Mouse (Mus musculus) limb, embryonic 13.5 days (tissue): ENCODE results near the gene Duoxa1. TPM values are rescaled to one million over a fixed set of nuclear protein-coding genes. Genes with fewer than 3 reads are reported as not detected.

Experiments
- ATAC-seq: fragments of 200-750 bp; cut with Nextera tagmentation; 2 replicates; pipeline ENCODE4 v1.8.0; 2017; ENCODE audit warnings: low read depth, moderate number of reproducible peaks, moderate TSS enrichment; ENCODE audit not compliant: low FRiP score
- H3K27ac ChIP-seq: fragments of 300-500 bp; sonication (generic); 2 replicates; pipeline ENCODE4 v1.5.1; 2015; ENCODE audit warnings: inconsistent platforms, mild to moderate bottlenecking, moderate library complexity
- H3K27me3 ChIP-seq: fragments of 300-500 bp; sonication (generic); 2 replicates; pipeline ENCODE4 v1.6.1; 2015; ENCODE audit warnings: mild to moderate bottlenecking, inconsistent platforms
- H3K36me3 ChIP-seq: fragments of 300-500 bp; sonication (generic); 2 replicates; pipeline ENCODE4 v1.6.1; 2015; ENCODE audit warnings: inconsistent platforms, mild to moderate bottlenecking, moderate library complexity
- H3K4me1 ChIP-seq: fragments of 300-500 bp; sonication (generic); 2 replicates; pipeline ENCODE4 v1.6.1; 2015; ENCODE audit warnings: inconsistent platforms
- H3K4me2 ChIP-seq: fragments of 300-500 bp; sonication (generic); replicated peaks from 2 replicates; pipeline ENCODE4 v1.6.1; 2015; ENCODE audit warnings: inconsistent platforms, mild to moderate bottlenecking, moderate library complexity
- H3K4me3 ChIP-seq: fragments of 300-500 bp; sonication (generic); 2 replicates; pipeline ENCODE4 v1.5.1; 2015; ENCODE audit warnings: moderate library complexity, mild to moderate bottlenecking, inconsistent platforms
- H3K9ac ChIP-seq: fragments of 300-500 bp; sonication (generic); 2 replicates; pipeline ENCODE4 v1.6.1; 2015; ENCODE audit warnings: mild to moderate bottlenecking, inconsistent platforms
- H3K9me3 ChIP-seq: fragments of 300-500 bp; sonication (generic); 2 replicates; pipeline ENCODE4 v1.6.1; 2016; ENCODE audit warnings: inconsistent platforms
- WGBS: fragments of 180-500 bp; shearing (Covaris S2); methylation state at CpG from one replicate; pipeline ENCODE4 v1.1.7; 2015; 5-methylcytosine and 5-hydroxymethylcytosine counted together
- polyA plus RNA-seq: library from polyadenylated mRNA; unstranded; fragments of >200 nt; fragmentation: Nextera tagmentation; extraction: Ambion mirVana; gene quantifications from 2 replicates; pipeline ENCODE4 v1.2.1, GENCODE M21; 2015

Gene Duoxa1
- polyA plus RNA-seq, 1 experiment from 2014 or later = 3.5 TPM

DNA sequence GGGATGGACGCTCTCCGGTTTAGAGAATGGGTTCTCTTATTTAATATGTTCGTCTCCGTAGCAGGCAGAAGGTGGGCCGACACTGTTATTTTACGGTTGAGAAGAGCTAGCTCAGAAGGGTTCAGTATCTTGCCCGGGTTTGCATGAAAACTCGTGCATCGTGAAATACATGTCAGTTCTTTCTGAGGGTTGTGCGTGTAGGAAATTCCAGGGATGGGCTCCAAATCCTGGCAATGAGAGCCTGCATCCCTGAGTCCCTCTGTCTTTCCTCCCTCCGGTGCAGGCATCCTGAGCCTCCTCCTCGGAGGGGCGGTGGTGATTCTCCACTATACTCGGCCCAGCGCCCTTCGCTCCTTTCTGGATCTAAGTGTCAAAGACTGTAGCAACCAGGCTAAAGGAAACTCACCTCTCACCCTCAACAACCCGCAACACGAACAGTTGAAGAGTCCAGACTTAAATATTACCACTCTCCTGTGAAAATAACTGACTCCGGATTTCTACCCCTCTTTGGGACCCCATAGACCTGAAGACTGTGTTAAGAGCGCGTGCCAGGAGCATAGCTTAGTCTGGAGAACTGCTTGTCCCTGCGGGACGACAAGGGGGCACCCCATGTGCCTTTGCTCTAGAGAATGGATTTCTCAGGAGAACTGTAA, 11.5 kb downstream of the Duoxa1 start:
- H3K27ac ChIP-seq = no peak overlapping the region
- no peaks in the 10 kb centered on the region for H3K9me3 ChIP-seq
- H3K27me3 ChIP-seq = peaks cover 97% of the 10 kb centered on the region
- peak overlapping the region; percentile 43 for H3K4me3 ChIP-seq
- H3K9ac ChIP-seq = 0 out of 2 replicates have a peak overlapping the region, but pooled peaks have one; percentile 25
- whole genome bisulfite sequencing = 7% methylated on average over 23 of the region's 23 CpGs
- no peak for ATAC-seq
- peak overlapping the region; percentile 78 for H3K4me2 ChIP-seq
- no peaks in the 10 kb centered on the region for H3K36me3 ChIP-seq
- peaks cover 37% of the 10 kb centered on the region for H3K4me1 ChIP-seq

DNA sequence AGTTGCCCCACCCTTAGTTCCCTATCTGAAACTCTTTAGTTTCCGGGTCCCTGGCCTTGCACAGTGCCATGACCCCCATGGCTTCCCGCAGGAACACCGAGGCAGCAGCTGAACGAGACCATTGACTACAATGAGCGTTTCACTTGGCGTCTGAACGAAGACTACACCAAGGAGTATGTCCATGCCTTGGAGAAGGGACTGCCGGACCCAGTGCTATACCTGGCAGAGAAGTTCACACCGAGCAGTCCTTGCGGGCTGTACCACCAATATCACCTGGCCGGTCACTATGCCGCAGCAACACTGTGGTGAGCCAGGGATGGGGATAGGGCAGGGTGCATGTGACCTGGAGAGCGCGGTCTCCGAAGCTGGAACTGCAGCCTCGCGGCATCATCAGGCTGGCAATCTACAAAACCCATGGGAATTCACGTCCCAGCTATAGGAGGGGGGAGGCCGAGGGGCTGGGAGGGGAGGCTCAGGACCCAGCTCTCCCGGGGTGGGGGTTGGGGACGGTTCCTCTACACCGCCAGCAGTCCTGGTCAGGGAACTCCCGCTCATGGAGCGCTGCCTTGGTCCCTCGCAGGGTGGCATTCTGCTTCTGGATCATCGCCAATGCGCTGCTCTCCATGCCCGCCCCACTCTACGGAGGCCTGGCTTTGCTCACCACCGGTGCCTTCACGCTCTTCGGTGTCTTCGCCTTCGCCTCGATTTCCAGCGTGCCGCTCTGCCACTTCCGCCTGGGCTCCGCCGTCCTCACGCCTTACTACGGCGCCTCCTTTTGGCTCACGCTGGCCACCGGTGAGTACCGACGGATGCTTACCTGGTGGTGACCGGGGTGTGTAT, 12.2 kb downstream of the Duoxa1 start:
- Histone ChIP-seq H3K9me3 (no peaks in the 10 kb centered on the region), H3K9ac (peak overlapping the region; percentile 32; the same call in 1 of the 2 replicates), H3K27me3 (peaks cover 97% of the 10 kb centered on the region), H3K27ac (no peak overlapping the region), H3K36me3 (no peaks in the 10 kb centered on the region), H3K4me1 (peaks cover 37% of the 10 kb centered on the region), H3K4me3 (peak overlapping the region; percentile 43), H3K4me2 (peak overlapping the region; percentile 78)
- WGBS = under 1% methylated on average over 48 of the region's 48 CpGs
- 0 out of 2 replicates have a peak, but pooled peaks have one; percentile 24 for ATAC-seq

DNA sequence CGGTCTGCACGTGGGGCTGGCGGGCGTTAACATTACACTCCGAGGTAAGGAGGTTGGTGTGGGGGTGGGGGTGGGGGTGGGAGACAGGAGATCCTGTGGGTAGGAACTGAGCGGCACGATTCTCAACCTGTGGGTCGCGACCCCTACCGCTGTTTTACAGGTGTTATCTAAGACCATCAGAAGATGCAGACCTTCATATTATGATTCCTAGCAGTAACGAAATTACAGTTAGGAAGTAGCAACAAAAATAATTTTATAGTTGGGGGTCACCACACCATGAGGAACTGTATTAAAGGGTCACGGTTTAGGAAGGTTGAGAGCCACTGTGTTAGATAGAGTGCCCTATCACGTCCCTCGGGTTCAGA, 12.9 kb downstream of the Duoxa1 start:
- peak overlapping the region; percentile 43; the same call in 1 of the 2 replicates for H3K4me3 ChIP-seq

DNA sequence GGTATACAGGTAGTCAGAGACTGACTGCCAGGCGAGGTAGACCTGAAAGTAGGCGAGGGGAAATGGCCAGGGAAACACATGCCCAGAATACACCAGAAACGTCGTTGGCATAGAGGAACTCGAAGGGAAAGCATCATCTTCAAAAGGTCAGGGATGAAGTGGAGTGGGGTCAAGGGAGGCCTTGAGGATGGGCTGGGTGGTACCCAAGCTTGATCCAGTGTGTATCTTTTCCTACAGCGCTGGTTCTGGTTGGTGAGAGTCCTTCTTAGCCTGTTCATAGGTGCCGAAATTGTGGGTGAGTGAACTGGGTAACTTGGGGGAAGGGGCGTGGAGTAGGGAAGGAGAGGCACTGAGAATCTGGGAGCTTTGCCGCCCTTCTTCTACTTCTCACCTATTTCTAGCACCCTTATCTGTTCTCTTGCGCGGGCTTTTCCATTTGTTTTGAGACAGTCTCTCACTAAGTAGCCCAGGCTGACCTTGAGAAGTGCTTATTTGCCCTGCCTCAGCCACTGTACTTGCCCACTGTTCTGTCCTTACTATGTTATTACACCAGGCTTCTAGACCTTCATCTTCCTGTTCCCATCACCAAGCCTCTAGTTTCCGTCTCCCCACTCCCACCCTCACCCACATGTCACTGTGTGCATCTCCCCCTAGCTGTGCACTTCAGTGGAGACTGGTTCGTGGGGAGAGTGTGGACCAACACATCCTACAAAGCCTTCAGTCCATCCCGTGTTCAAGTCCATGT, 13.4 kb downstream of the Duoxa1 start:
- Histone ChIP-seq H3K4me3 (no peak overlapping the region), H3K4me2 (no peak overlapping the region)
- ATAC-seq = no peak

More for the DNA sequence above, 12.9 kb downstream of the Duoxa1 start:
- Histone ChIP-seq H3K27ac (no peak overlapping the region), H3K27me3 (peaks cover 99% of the 10 kb centered on the region), H3K4me1 (peaks cover 37% of the 10 kb centered on the region), H3K9ac (no peak overlapping the region), H3K36me3 (no peaks in the 10 kb centered on the region), H3K4me2 (peak overlapping the region; percentile 78; the same call in 1 of the 2 replicates), H3K9me3 (no peaks in the 10 kb centered on the region)
- no peak for ATAC-seq
- 5% methylated on average over 14 of the region's 14 CpGs for WGBS

DNA sequence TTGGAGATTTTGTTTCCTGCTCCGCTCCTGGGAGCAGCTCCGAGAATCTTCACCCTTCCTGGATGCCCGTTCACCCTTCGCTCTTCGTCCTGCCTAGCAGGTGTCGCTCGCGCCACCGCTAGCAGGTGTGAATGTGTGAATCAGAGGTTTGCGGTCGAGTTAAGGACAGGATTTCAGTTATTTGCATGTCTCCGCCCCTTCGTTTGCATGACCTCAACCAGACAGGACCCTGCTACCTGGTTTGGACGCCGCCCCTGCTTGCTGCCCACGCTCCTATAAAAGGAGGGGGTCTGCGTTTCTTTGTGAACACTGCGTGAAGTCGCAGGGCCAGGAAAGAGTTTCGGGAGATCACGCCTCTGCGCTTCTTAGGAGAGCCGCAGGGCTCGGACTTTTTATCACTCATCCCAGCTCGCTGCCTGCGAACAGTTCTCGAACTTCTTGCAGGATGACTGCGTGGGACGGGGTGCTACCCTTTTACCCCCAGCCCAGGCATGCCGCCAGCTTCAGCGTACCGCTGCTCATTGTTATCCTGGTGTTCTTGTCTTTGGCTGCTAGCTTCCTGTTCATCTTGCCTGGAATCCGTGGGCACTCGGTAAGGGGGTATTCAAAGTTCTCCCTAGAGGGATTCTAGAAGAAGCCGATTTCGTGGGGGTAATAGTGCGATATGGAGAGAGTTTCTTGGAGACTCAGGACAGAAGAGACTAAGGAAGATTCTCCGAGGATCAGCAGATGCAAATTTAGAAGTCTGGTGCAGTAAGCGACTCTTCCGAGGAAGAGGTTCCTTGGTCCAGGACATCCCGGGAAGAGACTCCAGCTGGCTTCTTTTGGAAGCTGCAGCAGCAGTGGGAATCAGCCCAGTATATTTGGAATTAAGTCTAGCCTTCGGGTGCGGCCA, 14.7 kb downstream of the Duoxa1 start, which contains the start of gene Duoxa2:
Duoxa2 (plus strand) TSS at position 305 of the 895 bp plus-strand sequence.
- no peak for ATAC-seq

More for the DNA sequence above, 13.4 kb downstream of the Duoxa1 start:
- H3K27ac ChIP-seq = no peak overlapping the region
- 6% methylated on average over 14 of the region's 14 CpGs for WGBS
- H3K36me3 ChIP-seq = no peaks in the 10 kb centered on the region
- no peaks in the 10 kb centered on the region for H3K9me3 ChIP-seq
- H3K4me1 ChIP-seq = peaks cover 38% of the 10 kb centered on the region
- H3K9ac ChIP-seq = no peak overlapping the region
- H3K27me3 ChIP-seq = peaks cover 99% of the 10 kb centered on the region

GRCm38 (mm10) chr2:122298096-122298499, 15.4 kb downstream of the Duoxa1 start, which contains the start of gene Duox2:
TSS of gene Duox2 (minus strand) at chr2:122298449.
- Histone ChIP-seq H3K36me3 (no peaks in the 10 kb centered on the region), H3K27ac (no peak within 1 kb of the TSS), H3K4me1 (peaks cover 40% of the 10 kb centered on the region), H3K9ac (peak within 1 kb of the TSS; percentile 13; the same call in 1 of the 2 replicates), H3K9me3 (no peaks in the 10 kb centered on the region), H3K27me3 (peaks cover 99% of the 10 kb centered on the region), H3K4me2 (peak within 1 kb of the TSS; percentile 59), H3K4me3 (peak within 1 kb of the TSS; percentile 35)
- WGBS = 5% methylated on average over 13 of the region's 13 CpGs
- no peak for ATAC-seq

More for the DNA sequence above, 14.7 kb downstream of the Duoxa1 start, which contains the start of gene Duoxa2:
- no peaks in the 10 kb centered on the region for H3K36me3 ChIP-seq
- H3K27ac ChIP-seq = no peak within 1 kb of the TSS
- under 1% methylated on average over 43 of the region's 43 CpGs for WGBS
- H3K4me3 ChIP-seq = peak within 1 kb of the TSS; percentile 35
- H3K27me3 ChIP-seq = peaks cover 99% of the 10 kb centered on the region
- peaks cover 40% of the 10 kb centered on the region for H3K4me1 ChIP-seq
- no peaks in the 10 kb centered on the region for H3K9me3 ChIP-seq
- peak within 1 kb of the TSS; percentile 59 for H3K4me2 ChIP-seq
- H3K9ac ChIP-seq = peak within 1 kb of the TSS; percentile 13; the same call in 1 of the 2 replicates

GRCm38 (mm10) chr2:122297271-122298095, 16.0 kb downstream of the Duoxa1 start:
- no peaks in the 10 kb centered on the region for H3K36me3 ChIP-seq
- H3K4me3 ChIP-seq = peak overlapping the region; percentile 23
- no peak overlapping the region for H3K27ac ChIP-seq
- H3K27me3 ChIP-seq = peaks cover 99% of the 10 kb centered on the region
- 1% methylated on average over 35 of the region's 35 CpGs for WGBS
- no peak for ATAC-seq
- peak overlapping the region; percentile 43 for H3K4me2 ChIP-seq
- H3K9ac ChIP-seq = no peak overlapping the region
- H3K4me1 ChIP-seq = peaks cover 40% of the 10 kb centered on the region
- no peaks in the 10 kb centered on the region for H3K9me3 ChIP-seq

GRCm38 (mm10) chr2:122294916-122295315, 18.6 kb downstream of the Duoxa1 start:
- WGBS = 4% methylated on average over 7 of the region's 7 CpGs
- H3K27me3 ChIP-seq = peaks cover 85% of the 10 kb centered on the region
- no peak for ATAC-seq

DNA sequence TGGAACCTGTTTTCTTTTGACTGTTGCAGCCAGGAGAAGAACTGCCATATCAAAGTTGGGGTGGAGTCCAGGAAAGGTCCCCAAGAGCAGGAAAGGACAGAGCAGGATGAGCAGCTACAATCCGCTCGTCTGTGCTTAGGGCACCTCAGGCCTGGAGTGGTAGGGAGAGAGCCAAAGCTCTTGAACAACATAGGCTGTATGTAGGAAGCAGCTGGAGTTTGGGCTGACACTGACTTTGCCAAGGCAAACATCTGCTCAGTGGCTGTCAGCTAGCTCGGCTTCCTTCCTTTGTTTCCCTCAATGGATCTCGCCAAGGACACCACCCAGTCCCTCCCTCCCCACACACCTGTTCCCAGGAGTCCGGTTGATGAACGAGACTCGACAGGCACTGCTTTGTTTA, 27.4 kb downstream of the Duoxa1 start:
- Histone ChIP-seq H3K4me2 (no peak overlapping the region), H3K9ac (no peak overlapping the region; the same call in 1 of the 2 replicates), H3K27ac (no peak overlapping the region), H3K4me3 (no peak overlapping the region), H3K27me3 (0 out of 2 replicates have a peak, but pooled peaks cover 6% of the 10 kb centered on the region), H3K36me3 (no peaks in the 10 kb centered on the region), H3K4me1 (no peaks in the 10 kb centered on the region), H3K9me3 (peaks cover 4% of the 10 kb centered on the region; the same call in 1 of the 2 replicates)
- WGBS = 68% methylated on average over 7 of the region's 7 CpGs
- no peak for ATAC-seq

More at GRCm38 (mm10) chr2:122294916-122295315, 18.6 kb downstream of the Duoxa1 start:
- Histone ChIP-seq H3K9me3 (no peaks in the 10 kb centered on the region), H3K4me1 (peaks cover 26% of the 10 kb centered on the region), H3K4me2 (no peak overlapping the region), H3K36me3 (no peaks in the 10 kb centered on the region), H3K27ac (no peak overlapping the region), H3K4me3 (no peak overlapping the region), H3K9ac (no peak overlapping the region)

DNA sequence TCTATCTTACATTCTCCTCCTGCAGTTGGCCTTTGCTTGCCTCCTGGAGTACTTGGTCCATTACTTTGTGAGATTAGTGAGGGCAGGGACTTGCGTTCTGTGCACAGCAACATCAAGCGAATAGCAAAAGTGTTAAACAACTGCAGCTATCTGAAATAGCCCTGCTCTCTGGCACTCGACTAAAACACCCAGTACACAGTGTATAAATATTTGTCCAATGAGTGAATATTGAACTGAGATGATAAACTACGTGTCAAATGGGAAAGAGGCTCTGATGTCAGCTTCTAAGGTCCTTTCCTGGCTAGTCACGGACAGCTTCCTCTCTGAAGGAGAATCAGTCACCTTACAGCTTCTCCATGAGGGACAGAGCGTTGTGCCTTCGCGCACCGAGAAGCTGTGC, 29.4 kb downstream of the Duoxa1 start:
- Histone ChIP-seq H3K36me3 (no peaks in the 10 kb centered on the region), H3K9ac (no peak overlapping the region), H3K4me1 (no peaks in the 10 kb centered on the region), H3K27me3 (0 out of 2 replicates have a peak, but pooled peaks cover 3% of the 10 kb centered on the region), H3K4me3 (no peak overlapping the region), H3K4me2 (no peak overlapping the region), H3K9me3 (peaks cover 4% of the 10 kb centered on the region; the same call in 1 of the 2 replicates), H3K27ac (no peak overlapping the region)
- WGBS = 83% methylated on average over 9 of the region's 9 CpGs
- ATAC-seq = no peak
